Mouse (Mus musculus) embryonic facial prominence, embryonic 11.5 days (tissue): ENCODE measurements at regions not wholly inside any gene's neighbourhood (a gene's known extent, or its start where the extent isn't known, plus 50 kb on each side); places are given as distances from the start of the nearest gene placed in this dataset.

Experiments
- ATAC-seq: fragments of 200-750 bp; cut with Nextera tagmentation; replicated peaks from 2 replicates; pipeline ENCODE4 v1.8.0; 2017; ENCODE audit warnings: low read depth; ENCODE audit not compliant: insufficient number of reproducible peaks, low FRiP score, low TSS enrichment
- DNase-seq: peaks from one replicate; pipeline ENCODE4 v3.0.0-alpha.2; 2015; ENCODE audit warnings: low spot score
- H3K27ac ChIP-seq: fragments of 300-500 bp; sonication (generic); replicated peaks from 2 replicates; pipeline ENCODE4 v1.5.1; 2014; ENCODE audit warnings: mild to moderate bottlenecking, low read depth, low read length, control low read depth
- H3K27me3 ChIP-seq: fragments of 300-500 bp; sonication (generic); 2 replicates; pipeline ENCODE4 v1.6.1; 2014; ENCODE audit warnings: mild to moderate bottlenecking, low read length, moderate library complexity, mixed read lengths; ENCODE audit not compliant: control insufficient read depth, insufficient read depth
- H3K36me3 ChIP-seq: fragments of 300-500 bp; sonication (generic); replicated peaks from 2 replicates; pipeline ENCODE4 v1.6.1; 2014; ENCODE audit warnings: low read depth, mild to moderate bottlenecking, low read length, moderate library complexity, mixed read lengths; ENCODE audit not compliant: control insufficient read depth, insufficient read depth
- H3K4me1 ChIP-seq: fragments of 300-500 bp; sonication (generic); 2 replicates; pipeline ENCODE4 v1.6.1; 2014; ENCODE audit warnings: low read length, mixed read lengths; ENCODE audit not compliant: control insufficient read depth, insufficient read depth
- H3K4me2 ChIP-seq: fragments of 300-500 bp; sonication (generic); 2 replicates; pipeline ENCODE4 v1.6.1; 2014; ENCODE audit warnings: low read depth, mild to moderate bottlenecking, control low read depth, low read length, moderate library complexity
- H3K4me3 ChIP-seq: fragments of 300-500 bp; sonication (generic); 2 replicates; pipeline ENCODE4 v1.5.1; 2014; ENCODE audit warnings: low read depth, low read length, control low read depth
- H3K9ac ChIP-seq: fragments of 300-500 bp; sonication (generic); replicated peaks from 2 replicates; pipeline ENCODE4 v1.6.1; 2014; ENCODE audit warnings: mild to moderate bottlenecking, control low read depth, low read length
- H3K9me3 ChIP-seq: fragments of 300-500 bp; sonication (generic); replicated peaks from 2 replicates; pipeline ENCODE4 v1.6.1; 2016; ENCODE audit warnings: mild to moderate bottlenecking, low read length, inconsistent platforms, mixed read lengths; ENCODE audit not compliant: control insufficient read depth
- WGBS: fragments of 180-500 bp; shearing (Covaris S2); extraction: QIAGEN DNeasy Blood & Tissue Kit; methylation state at CpG from one replicate; pipeline ENCODE4 v1.1.7; 2014; 5-methylcytosine and 5-hydroxymethylcytosine counted together

DNA sequence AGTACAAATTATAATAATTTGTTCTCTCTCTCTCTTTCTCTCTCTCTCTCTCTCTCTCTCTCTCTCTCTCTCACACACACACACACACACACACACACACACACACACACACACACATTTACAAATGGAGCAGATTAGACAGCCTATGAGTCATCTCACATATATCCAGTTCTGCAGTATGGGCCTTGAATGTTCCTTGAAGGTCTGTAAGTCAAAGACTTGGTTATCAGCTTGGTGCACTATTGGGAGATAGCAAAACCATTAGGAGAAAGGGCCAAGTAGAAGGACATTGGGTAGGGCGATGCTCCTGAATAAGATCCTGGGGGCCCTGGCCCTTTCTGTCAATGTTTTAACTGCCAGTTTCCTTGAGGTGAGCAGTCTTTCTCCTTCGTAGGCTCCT is 145.1 kb upstream of the Trib2 start:
- Histone ChIP-seq H3K27me3 (no peaks in the 10 kb centered on the region), H3K4me1 (no peaks in the 10 kb centered on the region), H3K36me3 (no peaks in the 10 kb centered on the region), H3K9me3 (no peaks in the 10 kb centered on the region), H3K4me3 (no peak overlapping the region), H3K9ac (no peak overlapping the region), H3K4me2 (no peak overlapping the region), H3K27ac (no peak overlapping the region)
- DNase-seq (no peak), ATAC-seq (no peak)
- 88% methylated on average over 2 of the region's 2 CpGs for WGBS

GRCm38 (mm10) chr12:15937443-15938237 is 120.9 kb upstream of the Trib2 start:
- no peaks in the 10 kb centered on the region for H3K4me1 ChIP-seq
- H3K9ac ChIP-seq: no peak overlapping the region
- DNase-seq: peak; percentile 9
- no peak overlapping the region for H3K4me3 ChIP-seq
- H3K4me2 ChIP-seq: no peak overlapping the region
- H3K36me3 ChIP-seq: no peaks in the 10 kb centered on the region; the same call in 1 of the 2 replicates
- 41% methylated on average over 8 of the region's 8 CpGs for WGBS
- H3K27me3 ChIP-seq: no peaks in the 10 kb centered on the region
- ATAC-seq: no peak
- H3K27ac ChIP-seq: no peak overlapping the region
- H3K9me3 ChIP-seq: no peaks in the 10 kb centered on the region

GRCm38 (mm10) chr12:15932067-15932466 is 115.3 kb upstream of the Trib2 start:
- no peak for ATAC-seq
- H3K4me3 ChIP-seq: no peak overlapping the region
- H3K36me3 ChIP-seq: no peaks in the 10 kb centered on the region
- no peak overlapping the region for H3K4me2 ChIP-seq
- H3K9me3 ChIP-seq: no peaks in the 10 kb centered on the region
- DNase-seq: no peak
- no peaks in the 10 kb centered on the region for H3K4me1 ChIP-seq
- WGBS: 81% methylated on average over 4 of the region's 4 CpGs
- no peak overlapping the region for H3K27ac ChIP-seq
- H3K9ac ChIP-seq: no peak overlapping the region
- no peaks in the 10 kb centered on the region for H3K27me3 ChIP-seq

GRCm38 (mm10) chr12:15931535-15931934 is 114.8 kb upstream of the Trib2 start:
- no peaks in the 10 kb centered on the region for H3K27me3 ChIP-seq
- no peak overlapping the region for H3K27ac ChIP-seq
- DNase-seq (no peak), ATAC-seq (no peak)
- H3K4me1 ChIP-seq: no peaks in the 10 kb centered on the region
- H3K4me3 ChIP-seq: no peak overlapping the region
- H3K9me3 ChIP-seq: no peaks in the 10 kb centered on the region
- no peaks in the 10 kb centered on the region for H3K36me3 ChIP-seq
- H3K9ac ChIP-seq: no peak overlapping the region
- H3K4me2 ChIP-seq: no peak overlapping the region
- 86% methylated on average over 4 of the region's 4 CpGs for WGBS

GRCm38 (mm10) chr12:15930155-15930554 is 113.4 kb upstream of the Trib2 start:
- Histone ChIP-seq H3K36me3 (no peaks in the 10 kb centered on the region), H3K4me2 (no peak overlapping the region), H3K9me3 (no peaks in the 10 kb centered on the region), H3K27me3 (no peaks in the 10 kb centered on the region), H3K9ac (no peak overlapping the region), H3K4me3 (no peak overlapping the region), H3K27ac (no peak overlapping the region), H3K4me1 (no peaks in the 10 kb centered on the region)
- 93% methylated on average over 3 of the region's 3 CpGs for WGBS
- ATAC-seq (no peak), DNase-seq (no peak)

GRCm38 (mm10) chr12:15929541-15929940 is 112.8 kb upstream of the Trib2 start:
- no peak overlapping the region for H3K9ac ChIP-seq
- WGBS: 81% methylated on average over 1 of the region's 1 CpGs
- no peaks in the 10 kb centered on the region for H3K4me1 ChIP-seq
- H3K4me3 ChIP-seq: no peak overlapping the region
- no peak overlapping the region for H3K27ac ChIP-seq
- no peak overlapping the region for H3K4me2 ChIP-seq
- H3K9me3 ChIP-seq: no peaks in the 10 kb centered on the region
- DNase-seq (no peak), ATAC-seq (no peak)
- H3K36me3 ChIP-seq: no peaks in the 10 kb centered on the region
- no peaks in the 10 kb centered on the region for H3K27me3 ChIP-seq

DNA sequence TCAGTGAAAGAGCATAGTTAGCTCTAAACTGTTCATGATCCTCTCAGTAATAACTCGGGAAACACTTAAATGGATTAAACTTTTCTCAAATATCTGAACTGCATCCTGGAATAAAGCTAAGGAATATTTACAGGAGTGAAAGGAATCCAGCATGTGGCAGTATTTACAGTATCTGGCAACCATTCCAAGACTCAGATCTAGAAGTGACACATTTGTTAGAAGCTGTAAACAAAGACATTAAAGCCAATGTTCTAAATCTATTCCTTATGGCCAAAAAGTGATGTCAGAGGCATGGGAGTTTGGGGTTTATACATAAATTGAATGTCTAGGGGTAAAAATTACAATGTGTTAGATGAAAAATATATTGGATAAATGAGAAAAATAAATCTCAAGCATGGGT is 101.6 kb upstream of the Trib2 start:
- Histone ChIP-seq H3K4me2 (no peak overlapping the region), H3K27ac (no peak overlapping the region), H3K36me3 (no peaks in the 10 kb centered on the region), H3K4me1 (no peaks in the 10 kb centered on the region), H3K9me3 (no peaks in the 10 kb centered on the region), H3K9ac (no peak overlapping the region), H3K27me3 (no peaks in the 10 kb centered on the region), H3K4me3 (no peak overlapping the region)
- DNase-seq (peak; percentile 9), ATAC-seq (no peak)
- WGBS: 77% methylated on average over 1 of the region's 1 CpGs

GRCm38 (mm10) chr12:15912959-15913358 is 96.2 kb upstream of the Trib2 start:
- no peak overlapping the region for H3K4me3 ChIP-seq
- no peak overlapping the region for H3K9ac ChIP-seq
- H3K27me3 ChIP-seq: no peaks in the 10 kb centered on the region
- H3K9me3 ChIP-seq: no peaks in the 10 kb centered on the region
- DNase-seq (no peak), ATAC-seq (no peak)
- H3K36me3 ChIP-seq: no peaks in the 10 kb centered on the region
- no peak overlapping the region for H3K4me2 ChIP-seq
- 91% methylated on average over 1 of the region's 1 CpGs for WGBS
- no peaks in the 10 kb centered on the region for H3K4me1 ChIP-seq
- no peak overlapping the region for H3K27ac ChIP-seq
